Mouse (Mus musculus) erythroid progenitor cell, adult 5-6 weeks (primary cell): ENCODE data around the gene Bsg. TPM values are rescaled to one million over a fixed set of nuclear protein-coding genes. Genes with fewer than 3 reads are reported as not detected.
"Not testable (repeated sequence)": the region's sequence is repeated elsewhere in the genome, so short reads cannot be mapped to it uniquely, and the experiment has no call there.

Experiments used
- ATAC-seq: replicated peaks from 2 replicates; pipeline ENCODE4 v1.8.0; 2016; ENCODE audit warnings: moderate number of reproducible peaks, mild to moderate bottlenecking, moderate TSS enrichment, inconsistent platforms; ENCODE audit not compliant: poor library complexity, low FRiP score, severe bottlenecking
- total RNA-seq, 2 experiments: library from RNA; stranded (forward) in 1 of 2; stranded (reverse) in 1 of 2; fragments of 150-400 nt in 1 of 2; fragments of 186-747, 209-891 nt in 1 of 2; gene quantifications; 2 replicates each; pipeline versions ENCODE4 v1.2.3 to v1.2.4; 2015 to 2017; ENCODE audit warnings: low replicate concordance in 2 of 2

Bsg gene
- total RNA-seq, 2 experiments from 2014 or later = 1,328 to 1,896 TPM

- no peak for ATAC-seq
Measured at GRCm38 (mm10) chr10:79701443-79702129, 2.7 kb upstream of the Bsg start.

GRCm38 (mm10) chr10:79702970-79703369 is 1.3 kb upstream of the Bsg start:
- not testable (repeated sequence) for ATAC-seq

GRCm38 (mm10) chr10:79703541-79703940 is 750 bp upstream of the Bsg start:
- no peak for ATAC-seq

GRCm38 (mm10) chr10:79704970-79705360 is 674 bp downstream of the Bsg start:
- peak; percentile 15 for ATAC-seq

GRCm38 (mm10) chr10:79705951-79706350 is 1.7 kb downstream of the Bsg start:
- ATAC-seq = peak; percentile 83

GRCm38 (mm10) chr10:79706406-79707094 is 2.3 kb downstream of the Bsg start:
- no peak for ATAC-seq

- no peak for ATAC-seq
Measured at GRCm38 (mm10) chr10:79707162-79707561, 2.9 kb downstream of the Bsg start.

GRCm38 (mm10) chr10:79707759-79708158 is 3.5 kb downstream of the Bsg start:
- ATAC-seq = no peak

- no peak for ATAC-seq
Measured at GRCm38 (mm10) chr10:79708668-79709067, 4.4 kb downstream of the Bsg start.

- no peak for ATAC-seq
Measured at GRCm38 (mm10) chr10:79709307-79709706, 5.0 kb downstream of the Bsg start.

GRCm38 (mm10) chr10:79712029-79712428 is 7.7 kb downstream of the Bsg start:
- peak; percentile 23; the same call in 1 of the 2 replicates for ATAC-seq

- ATAC-seq = peak; percentile 88
Measured at GRCm38 (mm10) chr10:79712499-79713126, 8.3 kb downstream of the Bsg start.

GRCm38 (mm10) chr10:79713163-79713562 is 8.9 kb downstream of the Bsg start:
- ATAC-seq = no peak

- no peak for ATAC-seq
Measured at GRCm38 (mm10) chr10:79714996-79715395, 10.7 kb downstream of the Bsg start.

GRCm38 (mm10) chr10:79716254-79716987 is 12.1 kb downstream of the Bsg start, which contains the start of gene Hcn2:
Hcn2 (plus strand) TSS chr10:79716634.
- no peak for ATAC-seq

- no peak for ATAC-seq
Measured at GRCm38 (mm10) chr10:79716988-79717355, 12.7 kb downstream of the Bsg start.

GRCm38 (mm10) chr10:79717640-79718357 is 13.5 kb downstream of the Bsg start:
- 0 out of 2 replicates have a peak, but pooled peaks have one; percentile 31 for ATAC-seq

- ATAC-seq = no peak
Measured at GRCm38 (mm10) chr10:79721089-79721488, 16.8 kb downstream of the Bsg start.

GRCm38 (mm10) chr10:79723047-79723446 is 18.8 kb downstream of the Bsg start:
- no peak for ATAC-seq

- no peak for ATAC-seq
Measured at GRCm38 (mm10) chr10:79723692-79724091, 19.4 kb downstream of the Bsg start.
